Mouse (Mus musculus) liver, embryonic 16.5 days (tissue): ENCODE measurements at regions not wholly inside any gene's neighbourhood (a gene's known extent, or its start where the extent isn't known, plus 50 kb on each side); places are given as distances from the start of the nearest gene placed in this dataset.
"Not testable (repeated sequence)": the region's sequence is repeated elsewhere in the genome, so short reads cannot be mapped to it uniquely, and the experiment has no call there.

ENCODE experiments used
- ATAC-seq: fragments of 200-750 bp; cut with Nextera tagmentation; 2 replicates; pipeline ENCODE4 v1.8.0; 2017; ENCODE audit warnings: low read depth, mild to moderate bottlenecking, moderate number of reproducible peaks, moderate library complexity
- H3K27ac ChIP-seq: fragments of 300-500 bp; sonication (generic); 2 replicates; pipeline ENCODE4 v1.5.1; 2014; ENCODE audit warnings: mild to moderate bottlenecking, low read length
- H3K27me3 ChIP-seq: fragments of 300-500 bp; sonication (generic); 2 replicates; pipeline ENCODE4 v1.6.1; 2014; ENCODE audit warnings: low read depth, low read length, mixed read lengths; ENCODE audit not compliant: control insufficient read depth, insufficient read depth
- H3K36me3 ChIP-seq: fragments of 300-500 bp; sonication (generic); 2 replicates; pipeline ENCODE4 v1.6.1; 2014; ENCODE audit warnings: mild to moderate bottlenecking; ENCODE audit not compliant: control insufficient read depth, insufficient read depth
- H3K4me1 ChIP-seq: fragments of 300-500 bp; sonication (generic); 2 replicates; pipeline ENCODE4 v1.6.1; 2014; ENCODE audit warnings: low read depth, low read length, mixed read lengths; ENCODE audit not compliant: control insufficient read depth
- H3K4me2 ChIP-seq: fragments of 300-500 bp; sonication (generic); 2 replicates; pipeline ENCODE4 v1.6.1; 2014; ENCODE audit warnings: low read depth, low read length, mixed read lengths
- H3K4me3 ChIP-seq: fragments of 300-500 bp; sonication (generic); 2 replicates; pipeline ENCODE4 v1.5.1; 2014; ENCODE audit warnings: low read depth, mild to moderate bottlenecking, low read length
- H3K9ac ChIP-seq: fragments of 300-500 bp; sonication (generic); 2 replicates; pipeline ENCODE4 v1.6.1; 2014; ENCODE audit warnings: low read depth, low read length
- H3K9me3 ChIP-seq: fragments of 300-500 bp; sonication (generic); replicated peaks from 2 replicates; pipeline ENCODE4 v1.6.1; 2016; ENCODE audit warnings: low read length; ENCODE audit not compliant: control insufficient read depth
- WGBS: fragments of 180-500 bp; shearing (Covaris S2); extraction: QIAGEN DNeasy Blood & Tissue Kit; methylation state at CpG from one replicate; pipeline ENCODE4 v1.1.7; 2014; ENCODE audit not compliant: insufficient replicate concordance; 5-methylcytosine and 5-hydroxymethylcytosine counted together

- no peak overlapping the region for H3K4me2 ChIP-seq
- 71% methylated on average over 3 of the region's 3 CpGs for WGBS
- no peak overlapping the region for H3K9ac ChIP-seq
- H3K36me3 ChIP-seq = no peaks in the 10 kb centered on the region
- no peak for ATAC-seq
- no peak overlapping the region for H3K4me3 ChIP-seq
- H3K4me1 ChIP-seq = no peaks in the 10 kb centered on the region
- no peak overlapping the region for H3K27ac ChIP-seq
- no peaks in the 10 kb centered on the region for H3K9me3 ChIP-seq
- no peaks in the 10 kb centered on the region for H3K27me3 ChIP-seq
Observed at GRCm38 (mm10) chr12:29062801-29063200, 311.2 kb downstream of the Eipr1 start.

GRCm38 (mm10) chr12:29068180-29068579 is 316.6 kb downstream of the Eipr1 start:
- Histone ChIP-seq H3K36me3 (no peaks in the 10 kb centered on the region), H3K27me3 (no peaks in the 10 kb centered on the region), H3K4me3 (no peak overlapping the region), H3K9ac (no peak overlapping the region), H3K4me1 (no peaks in the 10 kb centered on the region), H3K9me3 (no peaks in the 10 kb centered on the region), H3K4me2 (no peak overlapping the region), H3K27ac (no peak overlapping the region)
- WGBS = 39% methylated on average over 5 of the region's 5 CpGs
- ATAC-seq = no peak

DNA sequence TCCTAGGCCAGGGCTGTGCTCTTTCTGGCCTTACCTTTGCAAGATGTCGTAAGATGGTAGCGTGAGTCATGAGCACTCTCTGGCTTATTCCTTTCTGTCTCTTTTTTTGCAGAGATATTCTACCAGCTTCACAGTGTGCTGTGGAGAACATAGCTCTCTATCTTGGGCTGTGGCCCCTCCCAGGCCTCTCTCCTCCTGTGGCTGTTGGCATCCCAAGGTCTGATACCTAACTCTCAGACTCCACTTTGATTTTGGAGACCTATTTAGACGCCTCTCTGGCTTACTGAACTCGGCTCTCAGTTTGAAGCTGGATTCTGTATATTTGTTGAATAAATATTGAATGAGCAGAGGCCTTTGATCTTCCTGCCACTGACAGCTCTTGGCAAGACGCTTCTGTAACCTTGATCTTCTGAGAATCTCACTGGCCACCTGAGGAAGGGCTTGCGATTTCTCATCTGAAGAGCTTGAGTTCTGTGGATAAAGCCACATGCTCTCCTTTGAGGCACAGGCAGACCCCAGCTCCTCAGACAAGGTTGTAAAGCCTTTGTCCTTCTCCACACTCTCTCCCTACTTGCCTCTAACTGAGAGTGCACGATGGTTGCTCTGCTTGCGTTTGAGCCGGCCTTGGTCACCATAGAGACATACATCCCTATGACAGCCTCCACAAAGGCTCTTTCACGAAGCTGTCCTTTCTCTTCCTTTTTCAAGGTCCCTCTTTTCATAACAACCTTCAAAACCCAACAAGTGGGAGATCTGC is 323.7 kb downstream of the Eipr1 start:
- Histone ChIP-seq H3K27ac (no peak overlapping the region), H3K4me3 (no peak overlapping the region), H3K4me2 (no peak overlapping the region), H3K27me3 (no peaks in the 10 kb centered on the region), H3K4me1 (no peaks in the 10 kb centered on the region), H3K36me3 (no peaks in the 10 kb centered on the region), H3K9me3 (no peaks in the 10 kb centered on the region), H3K9ac (no peak overlapping the region)
- 55% methylated on average over 10 of the region's 10 CpGs for WGBS
- ATAC-seq = no peak

DNA sequence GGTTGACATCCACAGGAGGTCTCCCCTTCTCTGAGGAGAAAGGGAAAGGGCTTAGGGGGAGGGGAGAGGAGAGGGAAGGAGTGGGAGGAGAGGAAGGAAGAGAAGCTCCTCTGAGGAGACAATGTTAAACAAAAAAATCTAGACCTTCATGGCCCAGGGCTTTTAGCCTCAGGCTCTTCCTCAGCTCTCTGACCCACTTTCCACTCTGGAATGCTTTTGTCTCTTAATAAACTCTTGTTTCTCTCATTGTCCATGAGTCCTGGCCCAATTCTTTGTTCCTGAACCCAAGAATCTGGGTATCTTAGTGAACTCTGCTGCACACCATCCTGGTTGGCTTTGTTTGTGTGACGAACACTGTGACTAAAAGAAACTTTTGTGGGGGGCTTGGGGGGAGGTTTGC is 325.0 kb downstream of the Eipr1 start:
- no peak overlapping the region for H3K4me2 ChIP-seq
- no peak for ATAC-seq
- H3K27ac ChIP-seq = no peak overlapping the region
- 45% methylated on average over 1 of the region's 1 CpGs for WGBS
- no peaks in the 10 kb centered on the region for H3K27me3 ChIP-seq
- H3K4me1 ChIP-seq = no peaks in the 10 kb centered on the region
- no peak overlapping the region for H3K9ac ChIP-seq
- H3K9me3 ChIP-seq = no peaks in the 10 kb centered on the region
- no peak overlapping the region for H3K4me3 ChIP-seq
- no peaks in the 10 kb centered on the region for H3K36me3 ChIP-seq

DNA sequence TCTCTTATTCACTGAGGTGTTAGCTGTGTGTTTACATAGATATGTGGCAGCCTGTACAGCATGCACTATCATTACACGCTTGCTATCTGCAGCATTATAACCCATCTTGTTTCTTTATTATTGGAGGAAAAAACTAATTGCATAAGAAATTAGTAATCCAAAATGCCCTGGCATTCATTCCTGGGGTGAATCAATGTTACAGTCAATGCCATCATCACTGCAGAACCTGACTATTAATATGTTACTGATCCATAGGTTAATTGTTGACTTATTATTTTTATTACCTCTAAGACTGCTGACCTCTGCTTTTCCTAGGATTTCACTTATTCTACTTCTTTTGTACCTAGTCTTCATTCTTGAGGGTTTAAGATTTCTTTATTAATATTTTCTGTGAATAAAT is 327.4 kb downstream of the Eipr1 start:
- no peak for ATAC-seq
- Histone ChIP-seq H3K36me3 (no peaks in the 10 kb centered on the region), H3K27ac (no peak overlapping the region), H3K4me1 (no peaks in the 10 kb centered on the region), H3K9ac (no peak overlapping the region), H3K9me3 (no peaks in the 10 kb centered on the region), H3K4me3 (no peak overlapping the region), H3K27me3 (no peaks in the 10 kb centered on the region), H3K4me2 (no peak overlapping the region)
- WGBS = 53% methylated on average over 1 of the region's 1 CpGs

- H3K9ac ChIP-seq = no peak overlapping the region
- no peak overlapping the region for H3K4me2 ChIP-seq
- H3K27me3 ChIP-seq = no peaks in the 10 kb centered on the region
- no peaks in the 10 kb centered on the region for H3K9me3 ChIP-seq
- no peak for ATAC-seq
- 38% methylated on average over 13 of the region's 13 CpGs for WGBS
- H3K4me1 ChIP-seq = no peaks in the 10 kb centered on the region
- no peak overlapping the region for H3K4me3 ChIP-seq
- H3K27ac ChIP-seq = no peak overlapping the region
- H3K36me3 ChIP-seq = no peaks in the 10 kb centered on the region
Observed at GRCm38 (mm10) chr12:29083426-29084221, 332.0 kb downstream of the Eipr1 start.

DNA sequence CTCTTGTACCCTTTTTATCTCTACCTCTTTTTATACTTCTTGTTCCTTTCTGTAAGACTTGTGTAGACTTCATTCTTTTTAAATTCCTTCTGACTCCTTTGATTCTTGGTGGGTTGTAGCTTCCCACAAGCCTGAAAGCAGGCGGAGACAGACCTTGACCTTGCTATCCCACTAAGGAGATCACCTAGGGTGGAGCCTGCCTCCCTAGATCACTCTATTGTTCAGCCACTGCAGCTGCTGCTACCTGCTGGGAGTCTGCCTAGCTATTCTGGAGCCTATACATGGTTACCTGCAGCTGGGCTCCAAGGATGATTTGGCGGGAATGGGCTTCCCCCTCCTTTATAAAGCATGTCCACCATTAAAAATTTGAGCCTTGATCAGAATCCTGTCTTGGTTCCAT is 335.6 kb downstream of the Eipr1 start:
- H3K4me2 ChIP-seq, H3K4me1 ChIP-seq, H3K9me3 ChIP-seq, H3K9ac ChIP-seq, H3K4me3 ChIP-seq, H3K27ac ChIP-seq, ATAC-seq, H3K27me3 ChIP-seq, H3K36me3 ChIP-seq: not testable (repeated sequence)
- 52% methylated on average over 2 of the region's 2 CpGs for whole genome bisulfite sequencing

GRCm38 (mm10) chr12:29089634-29090033 is 338.0 kb downstream of the Eipr1 start:
- Histone ChIP-seq H3K4me3 (no peak overlapping the region), H3K9me3 (no peaks in the 10 kb centered on the region), H3K27ac (no peak overlapping the region), H3K27me3 (no peaks in the 10 kb centered on the region), H3K4me2 (no peak overlapping the region), H3K36me3 (no peaks in the 10 kb centered on the region), H3K9ac (no peak overlapping the region), H3K4me1 (no peaks in the 10 kb centered on the region)
- ATAC-seq = no peak
- WGBS = 20% methylated on average over 3 of the region's 3 CpGs

DNA sequence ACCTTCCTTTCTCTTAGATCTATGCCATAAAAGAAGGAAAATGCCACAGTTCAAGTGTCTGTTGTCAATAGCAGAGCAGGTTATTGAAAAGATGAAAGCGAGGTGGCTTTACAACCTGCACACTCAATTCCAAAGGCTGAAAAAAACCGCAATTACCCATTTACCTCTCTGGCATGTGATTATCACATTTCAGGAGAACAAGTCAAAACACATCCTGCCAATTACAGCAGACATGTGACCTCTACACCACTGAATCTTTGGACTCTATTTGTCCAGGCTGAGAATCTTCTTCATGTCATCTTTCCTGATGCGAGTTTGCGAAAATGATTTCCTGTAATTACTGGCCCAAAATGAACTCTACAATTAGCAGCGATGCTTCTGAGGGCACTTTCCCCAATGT is 338.8 kb downstream of the Eipr1 start:
- 73% methylated on average over 5 of the region's 5 CpGs for WGBS

More for the DNA sequence above, 338.8 kb downstream of the Eipr1 start:
- no peak overlapping the region for H3K9ac ChIP-seq
- no peaks in the 10 kb centered on the region for H3K36me3 ChIP-seq
- ATAC-seq = no peak
- no peaks in the 10 kb centered on the region for H3K27me3 ChIP-seq
- no peak overlapping the region for H3K27ac ChIP-seq
- no peak overlapping the region for H3K4me3 ChIP-seq
- H3K9me3 ChIP-seq = no peaks in the 10 kb centered on the region
- no peaks in the 10 kb centered on the region for H3K4me1 ChIP-seq
- no peak overlapping the region for H3K4me2 ChIP-seq
